Mouse (Mus musculus): ENCODE data around the gene Hoxd13. TPM values are rescaled to one million over a fixed set of nuclear protein-coding genes. Genes with fewer than 3 reads are reported as not detected.

Gene Hoxd13
- polyA plus RNA-seq, 1 experiment from 2014 or later, result not detected

DNA sequence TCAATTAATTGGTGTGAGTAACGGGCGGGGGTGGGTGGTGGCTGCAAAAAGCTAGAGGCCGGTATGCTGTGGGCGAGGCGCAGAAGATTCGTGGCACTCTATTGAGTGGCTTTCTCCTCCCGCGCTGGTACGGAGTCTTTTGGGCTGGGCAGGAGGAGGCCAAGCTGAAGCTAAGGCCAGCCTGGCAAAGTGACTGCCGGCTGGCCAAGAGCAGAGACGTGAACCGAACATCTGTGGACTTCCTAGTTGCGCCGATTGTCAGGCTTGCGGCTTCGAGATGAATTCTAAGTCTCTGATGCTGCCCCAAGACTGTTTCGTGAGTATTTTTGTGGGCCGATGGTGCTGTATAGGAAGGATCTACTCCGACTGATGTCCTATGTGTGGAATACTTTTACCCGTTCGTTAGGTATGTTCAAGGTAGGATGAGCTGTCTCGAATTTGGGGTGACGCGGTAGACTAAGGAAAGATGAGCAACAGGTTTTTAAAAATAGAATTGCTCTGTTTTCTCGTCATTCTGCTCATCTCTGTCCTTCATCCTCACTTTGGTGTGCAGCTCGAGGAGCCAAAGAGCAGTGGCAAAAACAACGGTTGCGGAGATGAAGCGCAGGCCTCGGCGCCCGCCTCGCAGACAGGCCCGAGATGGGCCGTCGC lies 794 bp upstream of the Hoxd13 start:
- Histone ChIP-seq H3K36me3 (replicated peaks) (no peaks in the 10 kb centered on the region), H3K4me3 (no peak overlapping the region; the same call in 1 of the 2 replicates)
- peak; percentile 46 for DNase-seq (ENCODE audit: extremely low spot score, low spot score)

DNA sequence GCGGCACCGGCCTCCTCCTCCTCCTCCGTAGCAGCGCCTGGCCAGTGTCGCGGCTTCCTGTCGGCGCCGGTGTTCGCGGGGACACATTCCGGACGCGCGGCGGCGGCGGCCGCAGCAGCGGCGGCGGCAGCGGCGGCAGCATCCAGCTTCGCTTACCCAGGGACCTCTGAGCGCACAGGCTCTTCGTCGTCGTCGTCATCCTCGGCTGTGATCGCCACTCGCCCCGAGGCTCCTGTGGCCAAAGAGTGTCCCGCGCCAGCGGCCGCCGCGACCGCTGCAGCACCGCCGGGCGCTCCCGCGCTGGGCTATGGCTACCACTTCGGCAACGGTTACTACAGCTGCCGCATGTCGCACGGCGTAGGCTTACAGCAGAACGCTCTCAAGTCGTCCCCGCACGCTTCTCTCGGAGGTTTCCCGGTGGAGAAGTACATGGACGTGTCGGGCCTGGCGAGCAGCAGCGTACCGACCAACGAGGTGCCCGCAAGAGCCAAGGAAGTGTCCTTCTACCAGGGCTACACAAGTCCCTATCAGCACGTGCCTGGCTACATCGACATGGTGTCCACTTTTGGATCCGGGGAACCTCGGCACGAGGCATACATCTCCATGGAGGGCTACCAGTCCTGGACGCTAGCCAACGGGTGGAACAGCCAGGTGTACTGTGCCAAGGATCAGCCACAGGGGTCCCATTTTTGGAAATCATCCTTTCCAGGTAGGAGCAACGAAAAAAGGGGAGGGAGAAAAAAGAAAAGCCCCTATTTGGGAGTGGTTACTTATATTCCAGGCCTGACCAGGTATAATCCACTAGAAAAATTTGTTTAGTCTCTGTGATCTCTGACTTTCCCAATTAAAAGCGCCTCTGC lies 490 bp downstream of the Hoxd13 start:
- no peaks in the 10 kb centered on the region for H3K36me3 ChIP-seq (replicated peaks)
- H3K9me3 ChIP-seq, result no peaks in the 10 kb centered on the region
- peak; percentile 72 for DNase-seq (ENCODE audit: extremely low spot score, low spot score)
- peaks cover 100% of the 10 kb centered on the region for H3K27me3 ChIP-seq (ENCODE audit: poor library complexity, severe bottlenecking)
- no peak overlapping the region for H3K27ac ChIP-seq
- under 1% methylated on average over 74 of the region's 74 CpGs for WGBS
- H3K4me3 ChIP-seq, result peak overlapping the region; percentile 51
- peaks cover 21% of the 10 kb centered on the region for H3K4me1 ChIP-seq

More for the DNA sequence above, 794 bp upstream of the Hoxd13 start:
- Histone ChIP-seq H3K9me3 (no peaks in the 10 kb centered on the region), H3K27ac (no peak overlapping the region), H3K4me1 (peaks cover 13% of the 10 kb centered on the region), H3K27me3 (ENCODE audit: poor library complexity, severe bottlenecking) (peaks cover 100% of the 10 kb centered on the region)
- WGBS, result 2% methylated on average over 36 of the region's 36 CpGs

DNA sequence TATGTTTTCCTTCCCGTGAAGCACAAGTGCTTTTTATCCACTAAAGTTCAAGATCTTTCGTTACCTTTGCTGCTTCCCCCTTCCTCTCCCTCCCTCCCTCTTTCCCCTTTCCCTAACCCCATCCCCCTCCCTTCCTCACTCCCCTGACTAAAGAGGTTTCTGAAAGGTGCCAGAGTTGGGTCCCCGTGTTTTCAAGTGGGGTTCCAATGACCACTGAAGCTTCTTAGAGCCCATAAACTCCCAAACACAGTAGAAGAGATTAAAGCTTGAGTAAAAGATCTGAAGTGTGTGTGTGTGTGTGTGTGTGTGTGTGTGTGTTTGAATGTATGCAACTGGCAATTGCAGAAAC lies 1.1 kb downstream of the Hoxd13 start:
- no peak for DNase-seq (ENCODE audit: extremely low spot score, low spot score)
- peaks cover 100% of the 10 kb centered on the region for H3K27me3 ChIP-seq (ENCODE audit: poor library complexity, severe bottlenecking)
- H3K4me3 ChIP-seq, result no peak overlapping the region
- no peaks in the 10 kb centered on the region for H3K36me3 ChIP-seq (replicated peaks)
- 0% methylated on average over 3 of the region's 3 CpGs for WGBS
- H3K4me1 ChIP-seq, result peaks cover 25% of the 10 kb centered on the region
- H3K27ac ChIP-seq, result no peak overlapping the region
- H3K9me3 ChIP-seq, result no peaks in the 10 kb centered on the region

DNA sequence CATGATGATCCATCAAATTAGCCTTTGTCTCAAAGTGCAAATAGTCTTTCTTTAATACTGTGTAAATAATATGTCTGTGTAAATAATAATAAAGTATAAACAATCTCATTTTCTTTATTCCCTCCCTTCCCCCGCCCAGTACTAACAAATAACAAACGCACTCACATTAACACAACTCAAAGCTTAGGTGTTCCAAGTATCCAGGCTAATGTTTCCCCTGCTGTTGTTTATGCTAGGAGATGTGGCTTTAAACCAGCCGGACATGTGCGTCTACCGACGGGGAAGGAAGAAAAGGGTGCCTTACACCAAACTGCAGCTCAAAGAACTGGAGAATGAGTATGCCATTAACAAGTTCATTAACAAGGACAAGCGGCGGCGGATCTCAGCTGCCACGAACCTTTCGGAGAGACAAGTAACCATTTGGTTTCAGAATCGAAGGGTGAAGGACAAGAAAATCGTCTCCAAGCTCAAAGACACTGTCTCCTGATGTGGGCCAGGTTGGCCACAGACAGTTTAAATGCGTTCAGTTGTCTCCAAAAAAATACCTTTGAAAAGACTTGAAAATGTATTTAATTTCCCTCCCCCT lies 1.6 kb downstream of the Hoxd13 start:
- Histone ChIP-seq H3K9me3 (no peaks in the 10 kb centered on the region), H3K4me3 (no peak overlapping the region), H3K27me3 (ENCODE audit: poor library complexity, severe bottlenecking) (peaks cover 100% of the 10 kb centered on the region), H3K4me1 (peaks cover 25% of the 10 kb centered on the region), H3K36me3 (replicated peaks) (no peaks in the 10 kb centered on the region), H3K27ac (no peak overlapping the region)
- 3% methylated on average over 14 of the region's 14 CpGs for WGBS
- no peak for DNase-seq (ENCODE audit: extremely low spot score, low spot score)

DNA sequence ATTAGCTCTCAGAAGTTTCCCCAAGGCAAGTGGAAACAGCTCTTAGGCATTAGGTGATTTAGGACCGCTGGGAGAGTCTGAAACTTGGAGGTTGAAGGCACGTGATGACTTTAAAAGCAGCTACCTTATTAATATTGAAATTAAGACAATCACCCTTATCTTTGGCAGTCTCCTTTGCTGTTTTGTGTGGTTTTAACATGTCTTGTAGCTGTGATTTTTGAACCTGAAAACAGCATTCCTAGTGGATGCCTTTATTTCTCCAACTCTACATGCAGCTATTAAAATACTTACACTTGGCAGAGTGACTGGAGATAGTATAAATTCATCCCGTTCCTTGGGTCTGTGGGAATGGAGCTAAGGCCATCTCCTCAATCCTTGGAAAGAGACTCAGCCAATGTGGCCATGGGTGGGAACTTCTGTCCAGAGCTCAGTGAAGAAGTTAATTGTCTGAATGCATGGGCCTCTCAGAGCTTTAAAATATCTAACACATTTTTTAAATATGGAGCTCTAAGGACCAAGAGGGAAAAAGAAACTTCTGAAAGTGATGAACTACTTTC lies 2.6 kb downstream of the Hoxd13 start:
- DNase-seq (ENCODE audit: extremely low spot score, low spot score), result no peak
- H3K27ac ChIP-seq, result no peak overlapping the region
- H3K27me3 ChIP-seq (ENCODE audit: poor library complexity, severe bottlenecking), result peaks cover 100% of the 10 kb centered on the region
- H3K36me3 ChIP-seq (replicated peaks), result no peaks in the 10 kb centered on the region
- 2% methylated on average over 3 of the region's 3 CpGs for WGBS
- H3K4me1 ChIP-seq, result peaks cover 31% of the 10 kb centered on the region
- no peaks in the 10 kb centered on the region for H3K9me3 ChIP-seq
- H3K4me3 ChIP-seq, result no peak overlapping the region

DNA sequence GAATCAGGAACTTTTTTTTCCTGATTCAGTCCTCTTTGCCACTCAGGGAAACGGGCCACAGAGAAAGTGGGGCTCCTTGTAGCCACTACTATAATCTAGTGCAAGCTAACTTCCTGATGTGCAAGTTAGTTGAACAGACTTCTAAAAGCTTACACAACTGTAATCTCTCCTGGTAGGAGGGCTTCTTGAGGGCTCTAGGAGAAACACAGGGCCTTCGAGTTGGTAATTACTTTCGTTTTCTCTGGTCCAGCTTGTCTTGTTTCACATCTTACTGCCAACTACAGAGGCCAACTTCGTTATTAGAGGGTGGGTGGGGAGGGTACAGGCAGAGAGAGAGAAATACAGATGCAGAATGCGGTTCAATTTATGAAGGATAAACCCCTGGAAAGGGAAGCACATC lies 3.7 kb downstream of the Hoxd13 start:
- Histone ChIP-seq H3K4me1 (peaks cover 31% of the 10 kb centered on the region), H3K9me3 (no peaks in the 10 kb centered on the region), H3K27ac (no peak overlapping the region), H3K36me3 (replicated peaks) (no peaks in the 10 kb centered on the region), H3K27me3 (ENCODE audit: poor library complexity, severe bottlenecking) (peaks cover 100% of the 10 kb centered on the region), H3K4me3 (no peak overlapping the region)
- no peak for DNase-seq (ENCODE audit: extremely low spot score, low spot score)
- WGBS, result 2% methylated on average over 5 of the region's 5 CpGs

DNA sequence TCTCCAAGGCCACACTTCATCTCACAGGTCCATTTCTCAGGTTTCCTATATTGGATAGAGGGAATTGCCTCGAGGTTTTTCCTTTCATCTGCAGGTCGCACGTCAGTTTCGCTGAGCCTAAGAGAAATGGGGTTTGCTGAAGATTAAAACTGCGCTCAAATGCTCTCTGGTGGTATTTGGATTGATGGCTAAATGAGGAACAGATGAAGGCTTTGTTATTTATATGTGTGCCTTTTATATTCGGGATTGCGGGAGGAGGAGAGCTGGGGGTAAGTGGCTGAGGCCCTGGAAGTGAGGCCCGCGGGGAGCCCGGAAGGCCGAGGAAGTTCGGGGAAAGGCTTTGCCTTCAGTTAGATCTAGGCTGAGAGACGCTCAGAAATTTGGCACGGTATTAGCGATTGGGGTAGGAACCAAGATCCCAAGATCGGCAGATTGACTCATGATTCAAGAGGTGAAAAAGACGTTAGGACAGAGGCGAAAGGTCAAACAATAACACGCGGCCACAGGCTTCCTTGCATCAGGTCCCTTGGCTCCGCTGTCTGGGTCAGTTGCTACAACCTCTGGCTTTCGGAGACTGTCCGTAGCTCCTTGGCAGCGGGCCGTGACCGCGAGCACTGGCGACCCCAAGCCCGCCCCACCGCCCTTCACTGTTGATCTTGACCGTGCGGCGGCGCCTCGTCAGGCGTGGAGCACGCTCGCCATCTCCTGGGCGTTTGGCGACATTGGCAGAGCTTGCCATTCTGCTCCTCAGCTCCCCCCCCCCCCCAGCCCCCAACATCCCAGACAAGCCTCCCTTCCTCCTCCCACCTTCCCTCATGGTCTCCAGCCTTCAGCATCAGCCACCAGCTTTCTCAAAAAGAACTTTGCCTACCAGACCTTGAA lies 4.6 kb downstream of the Hoxd13 start:
- Histone ChIP-seq H3K27me3 (ENCODE audit: poor library complexity, severe bottlenecking) (peaks cover 100% of the 10 kb centered on the region), H3K27ac (no peak overlapping the region), H3K4me1 (peaks cover 29% of the 10 kb centered on the region), H3K4me3 (peak overlapping the region; percentile 28), H3K36me3 (replicated peaks) (no peaks in the 10 kb centered on the region), H3K9me3 (no peaks in the 10 kb centered on the region)
- WGBS, result under 1% methylated on average over 40 of the region's 40 CpGs
- DNase-seq (ENCODE audit: extremely low spot score, low spot score), result peak; percentile 79

DNA sequence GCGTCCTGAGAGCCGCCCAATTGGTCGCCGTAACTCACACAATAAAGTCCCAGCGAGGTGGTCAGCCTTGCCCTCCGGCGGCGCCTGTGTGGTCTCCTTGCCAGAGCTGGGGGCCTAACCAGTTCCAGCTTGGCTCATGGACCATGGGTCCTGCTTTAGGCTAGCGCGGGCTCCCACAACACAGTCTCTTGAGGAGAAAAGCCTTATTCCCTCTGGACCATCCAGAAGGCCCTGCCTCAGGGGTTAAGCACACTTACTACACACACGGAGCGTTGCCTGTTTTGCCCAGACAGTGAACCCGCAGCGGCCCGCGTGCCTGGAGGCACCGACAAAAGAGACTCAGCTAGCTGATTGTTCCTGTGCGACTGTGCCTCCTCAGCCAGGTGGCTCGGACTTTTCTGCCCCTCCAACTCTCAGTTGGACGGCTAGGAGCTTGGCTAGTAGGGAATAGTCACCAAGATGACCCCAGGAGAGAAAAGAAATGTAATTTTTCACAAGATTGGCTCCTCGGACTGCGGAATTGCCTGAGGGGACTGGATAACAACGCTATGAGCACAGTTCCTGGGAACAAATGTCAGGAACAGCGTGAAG lies 5.8 kb downstream of the Hoxd13 start:
- WGBS, result under 1% methylated on average over 24 of the region's 24 CpGs
- DNase-seq (ENCODE audit: extremely low spot score, low spot score), result peak; percentile 53
- Histone ChIP-seq H3K27me3 (ENCODE audit: poor library complexity, severe bottlenecking) (peaks cover 100% of the 10 kb centered on the region), H3K4me3 (no peak overlapping the region), H3K4me1 (peaks cover 19% of the 10 kb centered on the region), H3K27ac (no peak overlapping the region), H3K36me3 (replicated peaks) (no peaks in the 10 kb centered on the region), H3K9me3 (no peaks in the 10 kb centered on the region)

DNA sequence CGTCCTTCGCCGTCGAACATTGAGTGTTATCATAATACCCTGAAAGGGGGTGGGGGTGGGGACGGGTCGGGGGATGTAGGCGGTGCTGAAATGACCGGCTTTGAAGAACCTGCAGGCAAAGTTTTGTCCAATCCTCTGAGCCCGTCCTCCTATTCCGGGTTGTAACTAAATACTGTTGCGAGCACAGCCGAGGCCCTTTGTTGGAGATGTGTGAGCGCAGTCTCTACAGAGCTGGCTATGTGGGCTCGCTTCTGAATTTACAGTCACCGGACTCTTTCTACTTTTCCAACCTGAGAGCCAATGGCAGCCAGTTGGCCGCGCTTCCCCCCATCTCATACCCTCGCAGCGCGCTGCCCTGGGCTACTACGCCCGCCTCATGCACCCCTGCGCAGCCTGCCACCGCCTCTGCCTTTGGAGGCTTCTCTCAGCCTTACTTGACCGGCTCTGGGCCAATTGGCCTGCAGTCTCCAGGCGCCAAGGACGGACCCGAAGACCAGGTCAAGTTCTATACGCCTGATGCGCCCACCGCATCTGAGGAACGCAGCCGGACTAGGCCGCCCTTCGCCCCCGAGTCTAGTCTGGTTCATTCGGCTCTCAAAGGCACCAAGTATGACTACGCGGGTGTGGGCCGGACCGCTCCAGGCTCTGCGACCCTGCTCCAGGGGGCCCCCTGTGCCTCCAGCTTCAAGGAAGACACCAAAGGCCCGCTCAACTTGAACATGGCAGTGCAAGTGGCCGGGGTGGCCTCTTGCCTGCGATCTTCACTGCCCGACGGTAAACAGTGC lies 7.0 kb downstream of the Hoxd13 start, which contains the start of gene Hoxd12:
TSS of gene Hoxd12 (plus strand) at position 133 of the 785 bp plus-strand sequence.
- WGBS, result 2% methylated on average over 47 of the region's 47 CpGs

DNA sequence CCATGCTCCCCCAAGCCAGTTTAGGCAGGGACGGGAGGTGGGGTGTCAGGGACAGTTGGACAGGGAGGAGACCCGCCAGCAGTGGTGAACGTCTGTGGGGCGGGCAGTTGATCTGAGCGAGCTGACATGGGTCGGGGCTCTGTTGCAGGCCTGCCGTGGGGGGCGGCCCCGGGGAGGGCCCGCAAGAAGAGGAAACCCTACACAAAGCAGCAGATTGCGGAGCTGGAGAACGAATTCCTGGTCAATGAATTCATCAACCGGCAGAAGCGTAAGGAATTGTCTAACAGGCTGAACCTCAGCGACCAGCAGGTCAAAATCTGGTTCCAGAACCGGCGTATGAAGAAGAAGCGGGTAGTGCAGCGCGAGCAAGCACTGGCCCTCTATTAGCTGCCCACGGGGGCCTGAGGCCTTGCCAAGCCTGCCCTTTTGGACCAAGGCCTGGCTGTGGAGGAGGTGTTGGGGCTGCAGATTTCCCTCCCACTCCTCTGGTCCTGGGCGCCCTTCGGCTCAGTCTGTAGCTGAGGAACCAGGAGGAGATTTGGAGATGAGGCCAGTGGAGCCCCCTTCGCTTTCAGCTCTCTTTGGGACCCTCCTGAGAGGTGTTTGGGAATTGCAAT lies 7.7 kb downstream of the Hoxd13 start:
- Histone ChIP-seq H3K27me3 (ENCODE audit: poor library complexity, severe bottlenecking) (peaks cover 100% of the 10 kb centered on the region), H3K36me3 (replicated peaks) (no peaks in the 10 kb centered on the region), H3K4me1 (peaks cover 19% of the 10 kb centered on the region), H3K4me3 (no peak overlapping the region), H3K27ac (no peak overlapping the region), H3K9me3 (no peaks in the 10 kb centered on the region)
- WGBS, result 4% methylated on average over 24 of the region's 24 CpGs
- DNase-seq (ENCODE audit: extremely low spot score, low spot score), result no peak

More for the DNA sequence above, 7.0 kb downstream of the Hoxd13 start, which contains the start of gene Hoxd12:
- H3K4me1 ChIP-seq, result peaks cover 19% of the 10 kb centered on the region
- H3K9me3 ChIP-seq, result no peaks in the 10 kb centered on the region
- H3K4me3 ChIP-seq, result no peak within 1 kb of the TSS
- no peak within 1 kb of the TSS for H3K27ac ChIP-seq
- no peak for DNase-seq (ENCODE audit: extremely low spot score, low spot score)
- peaks cover 100% of the 10 kb centered on the region for H3K27me3 ChIP-seq (ENCODE audit: poor library complexity, severe bottlenecking)
- H3K36me3 ChIP-seq (replicated peaks), result no peaks in the 10 kb centered on the region

Measured in forebrain, embryonic 10.5 days (tissue).